Mouse (Mus musculus): ENCODE measurements around the gene Pde4dip. TPM values are rescaled to one million over a fixed set of nuclear protein-coding genes. Genes with fewer than 3 reads are reported as not detected.
A peak's percentile ranks its signal among the peaks of the same experiment; 100 is the strongest.

Pde4dip gene
- total RNA-seq, 2 experiments from 2014 or later: 202 to 223 TPM

GRCm38 (mm10) chr3:97702448-97703080 lies 185.9 kb downstream of the Pde4dip start:
- no peak for DNase-seq
- intact Hi-C loops (cut with DNase I): no loop called here

DNA sequence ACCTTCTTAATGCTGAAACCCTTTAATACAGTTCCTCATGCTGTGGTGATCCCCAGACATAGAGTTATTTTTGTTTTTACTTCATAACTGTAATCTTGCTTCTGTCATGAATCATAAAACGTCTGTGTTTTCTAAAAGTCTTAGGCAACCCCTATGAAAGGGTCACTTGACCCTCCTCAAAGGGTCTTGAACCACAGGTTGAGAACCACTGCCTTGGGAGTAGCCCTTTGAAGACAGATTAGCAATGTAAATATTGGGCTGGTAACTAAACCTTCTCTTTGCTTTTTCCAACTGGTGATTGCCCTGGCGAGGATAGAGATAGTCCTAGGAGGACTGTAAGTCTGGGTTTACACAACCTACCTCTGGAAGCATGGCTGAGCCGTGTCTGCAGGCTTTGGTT lies 187.3 kb downstream of the Pde4dip start:
- intact Hi-C loops (cut with DNase I): no loop called here
- no peak for DNase-seq

DNA sequence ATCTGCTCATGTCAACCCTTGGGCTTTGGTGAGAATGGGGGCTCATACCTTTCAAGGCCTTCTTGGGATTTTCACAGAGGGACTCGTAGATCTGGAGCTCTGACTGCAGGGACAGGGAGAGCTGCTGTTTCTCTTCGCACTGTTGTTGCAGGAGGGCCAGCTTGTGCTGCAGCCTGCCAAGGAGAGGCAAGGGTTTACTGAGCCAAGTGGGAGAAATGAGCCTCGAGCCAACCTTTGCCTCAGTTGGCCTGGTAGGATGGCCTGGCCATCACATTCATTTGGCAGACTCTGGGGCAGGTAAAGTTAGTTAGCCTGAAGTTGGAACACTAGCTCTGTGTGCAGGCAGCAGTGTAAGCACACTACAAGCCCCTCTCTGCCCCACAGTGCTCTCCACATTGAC lies 189.4 kb downstream of the Pde4dip start:
- no peak for DNase-seq
- intact Hi-C loops (cut with DNase I): loop anchor here (10.0 kb wide), 1 partner anchor 56 kb away; no protein-coding TSS in a partner anchor

- no peak for DNase-seq
- intact Hi-C loops (cut with DNase I): loop anchor here (10.0 kb wide), 1 partner anchor 58 kb away; no protein-coding TSS in a partner anchor
These were observed 191.2 kb downstream of the Pde4dip start for GRCm38 (mm10) chr3:97697291-97697690.

DNA sequence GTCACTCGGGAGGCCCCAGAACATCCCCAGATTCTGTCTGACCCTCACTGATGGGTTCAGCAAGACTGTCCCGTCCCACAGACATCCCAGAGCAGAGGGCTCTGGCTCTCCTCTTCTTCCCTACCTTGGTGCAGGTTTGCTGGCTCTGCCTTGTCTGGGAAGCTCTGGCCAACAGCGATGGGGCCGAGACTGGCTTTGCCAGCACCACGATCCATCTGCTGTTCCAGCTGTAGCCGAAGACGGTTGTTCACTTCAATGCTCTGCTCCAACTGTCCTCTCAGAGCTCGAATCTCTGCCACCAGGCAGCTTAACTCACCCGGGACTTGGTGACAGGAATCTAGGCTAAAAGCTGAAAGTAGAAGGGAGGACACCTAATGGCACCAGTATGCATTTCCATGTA lies 191.6 kb downstream of the Pde4dip start:
- intact Hi-C loops (cut with DNase I): loop anchor here (10.0 kb wide), 1 partner anchor 58 kb away; no protein-coding TSS in a partner anchor
- no peak for DNase-seq

GRCm38 (mm10) chr3:97693806-97694205 lies 194.7 kb downstream of the Pde4dip start:
- DNase-seq: no peak
- intact Hi-C loops (cut with DNase I): loop anchor here (10.0 kb wide), 1 partner anchor 61 kb away; no protein-coding TSS in a partner anchor

GRCm38 (mm10) chr3:97691443-97692017 lies 197.0 kb downstream of the Pde4dip start:
- DNase-seq: no peak
- intact Hi-C loops (cut with DNase I): loop anchor here (10.0 kb wide), 1 partner anchor 63 kb away; no protein-coding TSS in a partner anchor

GRCm38 (mm10) chr3:97690590-97690989 lies 197.9 kb downstream of the Pde4dip start:
- no peak for DNase-seq
- intact Hi-C loops (cut with DNase I): loop anchor here (10.0 kb wide), 1 partner anchor 64 kb away; no protein-coding TSS in a partner anchor

DNA sequence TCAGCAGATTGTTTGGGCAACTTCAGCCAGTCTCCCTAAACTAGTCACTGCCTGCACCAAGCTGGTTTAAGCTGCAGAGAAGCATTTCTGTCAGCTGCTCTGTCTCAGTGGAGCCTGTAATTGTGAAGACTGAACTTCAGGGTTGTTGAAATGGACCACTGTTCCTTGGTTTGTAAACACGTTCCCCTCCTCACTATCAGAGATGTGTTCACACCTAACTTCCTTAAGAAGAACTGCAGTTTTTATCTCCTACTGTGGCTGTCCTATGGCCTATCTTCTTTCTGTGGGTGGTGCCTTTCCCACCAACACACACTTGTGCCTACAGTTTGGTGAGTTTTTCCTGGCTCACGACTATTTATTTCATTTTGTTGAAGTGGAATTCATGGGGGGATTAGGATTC lies 199.2 kb downstream of the Pde4dip start:
- no peak for DNase-seq
- intact Hi-C loops (cut with DNase I): loop anchor here (10.0 kb wide), 1 partner anchor 186 kb away; no protein-coding TSS in a partner anchor

DNA sequence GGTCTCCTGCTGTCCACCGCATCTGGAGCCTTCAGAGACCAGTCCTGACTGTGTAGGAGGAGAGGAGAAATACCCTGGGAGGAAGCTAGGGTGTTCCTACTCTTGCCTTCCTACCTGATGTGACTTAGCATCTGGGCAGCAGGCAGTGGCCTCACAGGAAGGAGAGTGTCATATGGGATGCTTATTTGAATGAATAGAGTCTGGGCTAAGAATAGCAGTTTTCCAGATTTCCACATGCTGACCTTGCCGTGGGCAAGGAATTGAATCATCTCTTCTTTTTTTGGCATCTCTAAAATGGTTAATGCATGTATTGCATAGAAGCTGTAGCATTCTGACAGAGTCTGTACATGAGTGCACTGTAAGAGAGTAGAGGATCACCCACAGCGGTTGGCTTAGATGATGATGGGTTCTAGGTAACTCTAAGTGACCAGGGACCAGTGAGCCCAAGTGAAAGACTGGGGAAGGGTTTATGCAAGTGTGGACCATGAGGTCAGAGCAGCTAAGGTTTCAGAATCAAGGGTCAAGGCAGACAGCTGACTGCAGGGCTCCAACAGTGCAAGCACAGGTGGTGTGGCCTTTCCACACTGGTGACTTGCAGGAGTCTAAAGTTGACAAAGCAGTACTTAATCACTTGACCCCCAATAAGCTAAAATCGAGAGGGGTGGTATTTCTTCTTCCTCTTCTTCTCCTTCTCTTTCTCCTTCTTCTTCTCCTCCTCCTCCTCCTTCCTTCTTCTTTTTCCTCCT lies 202.0 kb downstream of the Pde4dip start:
- DNase-seq: no peak
- intact Hi-C loops (cut with DNase I): loop anchor here (10.0 kb wide), 1 partner anchor 188 kb away; no protein-coding TSS in a partner anchor

GRCm38 (mm10) chr3:97683560-97684195 lies 204.8 kb downstream of the Pde4dip start:
- intact Hi-C loops (cut with DNase I): loop anchor here (10.0 kb wide), 1 partner anchor 191 kb away; no protein-coding TSS in a partner anchor
- DNase-seq: no peak

GRCm38 (mm10) chr3:97682576-97682975 lies 205.9 kb downstream of the Pde4dip start:
- no peak for DNase-seq
- intact Hi-C loops (cut with DNase I): loop anchor here (10.0 kb wide), 1 partner anchor 192 kb away; no protein-coding TSS in a partner anchor

DNA sequence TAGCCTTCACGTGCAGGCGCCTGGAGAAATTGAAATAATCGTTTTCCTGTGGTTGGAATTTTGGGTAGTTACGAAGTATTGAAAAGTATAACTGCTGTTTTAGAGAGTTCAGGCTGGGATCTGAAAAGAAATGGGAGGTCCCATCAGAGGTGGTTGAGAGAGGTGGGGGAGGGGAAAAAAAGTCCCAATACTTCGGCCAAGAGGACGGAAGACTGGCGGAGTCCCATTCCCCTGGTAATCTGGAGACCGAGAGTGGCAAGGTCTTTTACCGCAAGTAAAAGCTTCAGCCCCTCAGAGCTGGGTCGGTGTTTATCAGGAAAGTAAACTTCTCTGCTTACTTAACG lies 206.4 kb downstream of the Pde4dip start:
- DNase-seq: no peak
- intact Hi-C loops (cut with DNase I): loop anchor here (10.0 kb wide), 1 partner anchor 193 kb away; no protein-coding TSS in a partner anchor

DNA sequence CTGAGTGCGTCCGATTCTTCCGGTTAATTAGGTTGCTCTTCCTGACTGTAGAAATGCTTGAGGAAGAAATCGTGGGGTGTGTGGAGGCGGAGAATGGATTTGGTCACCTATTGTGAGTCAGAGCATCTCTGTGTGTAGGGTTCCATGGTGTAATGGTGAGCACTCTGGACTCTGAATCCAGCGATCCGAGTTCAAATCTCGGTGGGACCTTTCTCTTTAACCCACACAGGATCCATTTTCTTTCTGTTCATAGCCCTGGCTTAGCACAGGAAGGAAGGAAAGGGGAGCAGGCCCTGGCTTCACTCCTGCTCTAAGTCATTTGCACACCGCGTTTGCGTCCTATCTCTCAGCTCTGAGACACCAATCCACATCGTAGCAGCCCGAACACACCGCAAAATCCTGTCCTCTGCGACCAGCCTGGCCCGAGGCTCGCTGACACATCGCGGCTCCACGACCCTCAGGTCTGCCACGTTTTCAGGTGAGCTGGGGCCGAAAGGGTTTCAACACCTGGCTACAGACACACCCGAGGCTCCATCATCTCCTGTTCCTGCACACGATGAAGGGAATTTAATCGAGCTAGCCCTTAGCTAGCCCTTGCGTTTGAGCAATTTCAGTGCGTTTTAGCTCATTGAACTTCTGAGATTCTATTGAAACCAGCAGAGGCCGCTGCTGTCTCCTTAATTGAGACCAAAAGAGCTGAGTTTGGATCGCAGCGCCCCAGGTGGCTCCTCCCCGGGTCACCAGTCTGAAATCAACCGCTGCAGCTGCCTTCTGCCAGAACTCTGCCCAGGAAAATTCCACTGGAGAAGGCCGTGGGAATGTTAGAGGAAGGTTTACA lies 207.0 kb downstream of the Pde4dip start:
- peak; percentile 64 for DNase-seq
- intact Hi-C loops (cut with DNase I): loop anchor here (10.0 kb wide), 1 partner anchor 193 kb away; no protein-coding TSS in a partner anchor

DNA sequence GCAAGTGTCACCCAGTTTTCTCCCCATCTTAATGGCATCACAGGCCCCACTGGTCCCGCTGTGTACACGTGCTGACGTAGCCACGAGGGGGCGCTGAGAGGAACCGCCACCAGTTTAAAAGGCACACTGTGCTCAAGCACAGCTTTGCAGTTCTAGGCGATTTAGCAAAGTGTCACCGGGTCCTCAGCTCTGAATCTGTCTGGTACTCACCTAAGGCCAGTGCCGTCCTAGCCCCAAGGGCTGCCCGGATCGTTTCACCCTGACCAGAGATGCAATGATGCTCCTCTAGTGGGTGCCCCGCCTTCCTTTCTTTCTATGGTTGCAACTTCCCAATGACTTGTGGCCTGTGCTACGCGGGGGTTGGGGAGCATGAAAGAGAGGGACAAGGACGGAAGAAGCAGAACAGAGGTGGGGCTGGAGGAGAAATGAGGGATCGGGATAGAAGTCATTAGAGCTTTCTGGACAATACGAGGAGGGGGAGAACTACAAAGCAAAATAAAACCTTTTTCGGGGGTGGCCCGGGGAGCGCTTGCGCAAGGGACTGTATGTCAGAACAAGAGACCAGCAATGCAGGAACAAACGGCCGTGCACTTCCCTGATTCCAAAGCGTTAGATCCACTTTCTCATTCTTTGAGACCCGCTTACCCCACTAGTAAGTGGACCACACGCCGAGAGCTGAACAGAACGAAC lies 207.7 kb downstream of the Pde4dip start:
- intact Hi-C loops (cut with DNase I): loop anchor here (10.0 kb wide), 1 partner anchor 194 kb away; no protein-coding TSS in a partner anchor
- DNase-seq: peak; percentile 73

DNA sequence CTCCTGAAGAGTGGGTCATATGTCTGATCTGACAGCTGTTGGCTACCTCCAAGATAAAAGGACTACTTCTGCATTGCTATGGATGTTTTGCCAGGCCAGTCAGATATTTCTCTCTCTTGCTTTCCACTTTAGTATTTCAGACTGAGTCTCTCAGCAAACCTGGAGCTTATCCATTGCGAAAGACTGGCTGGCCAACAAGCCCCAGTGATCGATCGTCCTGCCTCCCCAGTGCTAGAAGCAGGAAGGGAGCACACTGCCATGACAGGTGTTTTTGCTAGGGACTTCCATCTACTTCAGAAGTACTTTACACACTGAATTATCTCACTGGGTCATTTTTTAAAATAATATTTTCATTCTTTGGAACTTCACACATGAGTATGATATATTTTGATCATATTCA lies 210.1 kb downstream of the Pde4dip start:
- no peak for DNase-seq

DNA sequence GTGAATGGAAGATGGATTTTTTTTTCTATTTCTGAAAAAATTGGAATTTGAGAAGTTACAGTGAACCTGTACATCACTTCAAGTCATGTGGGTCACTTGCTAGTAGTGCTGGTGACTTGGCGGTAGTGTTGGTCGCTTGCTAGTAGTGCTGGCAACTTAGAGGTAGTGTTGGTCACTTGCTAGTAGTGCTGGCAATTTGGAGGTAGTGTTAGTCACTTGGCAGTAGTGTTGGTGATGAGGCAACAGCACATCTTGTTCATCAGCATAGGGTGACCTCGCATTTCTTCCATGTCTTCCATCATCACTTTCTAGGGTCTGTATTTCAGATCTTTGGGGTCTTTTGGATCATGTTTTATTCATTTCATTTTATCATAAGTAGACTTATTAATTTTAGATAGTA lies 212.4 kb downstream of the Pde4dip start:
- no peak for DNase-seq
- intact Hi-C loops (cut with DNase I): no loop called here

More for the DNA sequence above, 210.1 kb downstream of the Pde4dip start:
- intact Hi-C loops (cut with DNase I): no loop called here

- no peak for DNase-seq
- intact Hi-C loops (cut with DNase I): no loop called here
These were observed 213.8 kb downstream of the Pde4dip start, which contains the start of gene Gm17651 for GRCm38 (mm10) chr3:97674644-97675110. TSS of gene Gm17651 (minus strand) at chr3:97674694.
